Mouse (Mus musculus) lung, adult 2 months (tissue): ENCODE data around the gene Mapk12. TPM values are rescaled to one million over a fixed set of nuclear protein-coding genes. Genes with fewer than 3 reads are reported as not detected.
A peak's percentile ranks its signal among the peaks of the same experiment; 100 is the strongest.

Experiments
- DNase-seq: peaks from one replicate; pipeline ENCODE4 v3.0.0; 2022
- H3K4me1 ChIP-seq: fragments of 200-500 bp; 2 replicates; pipeline ENCODE4 v1.6.1; 2011; ENCODE audit warnings: low read length; ENCODE audit not compliant: control insufficient read depth, insufficient read depth
- H3K4me3 ChIP-seq: fragments of 200-500 bp; replicated peaks from 2 replicates; pipeline ENCODE3; 2011; ENCODE audit warnings: low read depth, mild to moderate bottlenecking, control low read depth, low read length; ENCODE audit errors: extremely low read depth
- CTCF ChIP-seq: fragments of 200-500 bp; IDR thresholded peaks from 2 replicates; pipeline ENCODE4 v1.5.1; 2011; ENCODE audit warnings: mild to moderate bottlenecking, low read length, control low read depth; ENCODE audit not compliant: insufficient read depth
- POLR2A ChIP-seq: fragments of 200-500 bp; IDR thresholded peaks from 2 replicates; pipeline ENCODE4 v1.6.1; 2011; ENCODE audit warnings: low read depth, mild to moderate bottlenecking, control low read depth, low read length, borderline replicate concordance; ENCODE audit errors: extremely low read depth
- WGBS: fragments of 180-500 bp; shearing (Covaris S2); methylation state at CpG from one replicate; pipeline ENCODE4 v1.1.7; 2018; 5-methylcytosine and 5-hydroxymethylcytosine counted together
- polyA plus RNA-seq: library from polyadenylated mRNA; depleted of rRNA; stranded (reverse); fragments of >200 nt; gene quantifications from 2 replicates; pipeline ENCODE4 v1.2.3, GENCODE M21; 2012

The Mapk12 gene
- polyA plus RNA-seq, 1 experiment: 32.2 TPM

DNA sequence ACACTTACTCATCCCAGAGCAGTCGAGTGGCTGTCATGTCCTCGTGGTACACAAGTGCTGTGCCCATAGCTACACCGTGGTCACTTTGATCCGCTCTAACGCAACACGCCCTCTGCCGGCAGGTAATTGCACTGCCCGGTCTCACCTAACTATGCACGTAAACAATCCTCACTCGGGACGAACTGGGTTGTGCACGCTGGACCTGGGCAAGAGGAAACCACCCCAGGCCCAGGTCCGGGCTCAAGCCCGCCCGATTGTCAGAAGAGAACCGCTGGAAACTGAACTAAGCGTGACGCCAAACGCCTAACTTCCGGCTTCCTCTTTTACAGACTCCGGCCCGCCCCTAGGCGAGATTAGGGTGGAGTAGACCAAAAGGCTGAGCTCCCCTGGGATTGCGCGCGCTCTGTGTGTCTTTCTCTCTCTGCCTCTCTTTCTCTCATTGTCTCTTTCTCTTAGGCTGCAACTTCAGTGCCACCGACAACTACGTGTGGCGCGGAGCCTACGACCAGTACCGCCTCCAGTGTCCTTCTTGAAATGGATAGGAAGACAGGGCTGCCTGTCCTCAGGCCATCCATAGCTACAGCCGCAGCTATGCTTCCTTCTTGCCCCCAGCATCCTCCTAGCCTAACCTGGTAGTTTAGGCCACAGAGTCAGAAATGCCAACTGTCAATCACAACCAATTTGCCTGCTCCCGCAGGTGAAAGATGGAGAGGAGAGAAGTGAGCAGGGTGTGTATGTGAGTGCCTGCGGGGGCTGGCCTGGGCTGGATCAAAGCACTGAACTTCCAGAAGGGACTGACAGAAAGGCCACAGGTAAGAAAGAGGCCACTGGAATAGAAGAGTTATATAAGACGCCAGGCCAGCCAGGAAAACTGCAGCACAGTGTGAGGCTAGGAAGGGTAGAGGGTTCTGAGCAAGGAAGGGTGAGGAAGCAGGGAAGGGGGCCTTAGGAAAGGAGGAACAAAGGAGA lies 11.8 kb downstream of the Mapk12 start, which contains the start of gene Hdac10:
Gene Hdac10 (minus strand): TSS at position 319 of the 969 bp plus-strand sequence.
- DNase-seq: peak; percentile 91
- H3K4me3 ChIP-seq: peak within 1 kb of the TSS; percentile 94
- H3K4me1 ChIP-seq: peaks cover 12% of the 10 kb centered on the region
- TF ChIP-seq CTCF: peak; percentile 93
- TF ChIP-seq POLR2A: peak; percentile 66; the same call in 1 of the 2 replicates
- 3% methylated on average over 36 of the region's 36 CpGs for WGBS

DNA sequence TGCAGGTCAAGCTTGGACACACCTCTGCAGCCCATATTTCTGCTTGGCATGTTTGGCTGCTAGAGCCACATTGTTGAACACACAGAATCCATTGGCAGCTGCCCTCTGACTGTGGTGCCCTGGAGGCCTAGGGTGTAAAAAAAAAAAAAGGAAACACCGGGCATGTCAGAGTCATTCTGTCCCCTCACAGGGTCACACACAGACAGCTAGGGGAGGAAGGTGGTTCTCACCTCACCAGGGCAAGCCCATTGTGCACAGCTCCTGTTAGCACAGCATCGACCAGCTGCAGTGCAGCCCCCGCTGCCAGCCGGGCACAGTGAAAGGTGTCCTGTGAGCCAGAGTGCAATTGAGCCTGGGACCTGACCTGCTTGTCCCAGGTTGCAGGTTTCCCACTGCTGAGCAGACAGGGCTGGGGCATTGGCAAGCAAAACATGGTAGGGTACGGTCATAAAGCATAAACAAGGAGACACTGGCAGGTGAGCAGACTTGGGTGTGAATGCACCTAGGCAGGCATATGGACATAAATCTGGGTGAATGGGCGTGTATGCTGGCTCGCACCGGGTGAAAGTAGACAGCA lies 13.1 kb downstream of the Mapk12 start:
- Histone ChIP-seq H3K4me1 (peaks cover 14% of the 10 kb centered on the region), H3K4me3 (no peak overlapping the region)
- no peak for DNase-seq
- WGBS: 73% methylated on average over 8 of the region's 8 CpGs
- no peak for TF ChIP-seq CTCF
- no peak for TF ChIP-seq POLR2A

DNA sequence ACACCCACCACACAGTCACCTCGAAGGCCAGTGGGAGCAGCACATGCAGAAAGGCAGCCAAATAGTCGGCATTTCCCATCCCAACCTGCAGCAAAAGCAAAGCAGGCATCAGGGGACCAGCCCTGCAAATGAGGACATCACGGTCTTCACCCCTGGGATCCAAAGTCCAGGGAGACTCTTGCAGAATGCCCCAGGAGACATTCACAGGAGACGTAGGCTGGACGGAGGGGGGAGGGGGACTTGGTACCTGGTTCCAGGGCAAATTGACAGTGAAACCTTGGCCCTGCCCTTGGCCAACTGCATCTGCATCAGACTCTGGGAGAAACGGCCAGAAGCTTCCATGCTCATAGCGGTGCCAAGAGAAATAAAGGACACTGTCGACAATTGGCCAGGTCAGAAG lies 13.9 kb downstream of the Mapk12 start:
- WGBS: 87% methylated on average over 8 of the region's 8 CpGs
- DNase-seq: no peak
- peaks cover 20% of the 10 kb centered on the region for H3K4me1 ChIP-seq
- TF ChIP-seq CTCF (no peak), POLR2A (no peak)
- no peak overlapping the region for H3K4me3 ChIP-seq

DNA sequence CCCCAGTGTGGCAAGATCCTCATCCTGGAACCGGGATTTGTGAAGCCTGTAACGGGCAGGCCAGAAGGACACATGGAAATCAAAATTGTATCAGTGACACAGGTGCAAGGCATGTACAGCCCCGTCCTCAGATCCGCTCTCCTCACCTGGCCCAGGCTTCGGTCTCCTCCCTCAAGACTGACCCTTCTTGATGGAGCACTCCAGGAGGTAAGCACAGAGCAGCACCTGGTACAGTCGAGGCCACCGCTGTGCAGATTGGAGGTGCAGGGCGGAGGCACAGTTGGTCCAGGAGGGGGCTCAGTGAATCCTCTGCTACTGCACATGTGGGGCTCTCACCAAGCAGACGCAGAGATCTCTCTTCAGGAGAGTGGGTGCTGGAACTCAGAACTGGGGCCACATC lies 15.2 kb downstream of the Mapk12 start:
- TF ChIP-seq CTCF: no peak
- no peak for TF ChIP-seq POLR2A
- no peak for DNase-seq
- 96% methylated on average over 9 of the region's 9 CpGs for WGBS
- H3K4me3 ChIP-seq: no peak overlapping the region
- H3K4me1 ChIP-seq: peaks cover 20% of the 10 kb centered on the region

DNA sequence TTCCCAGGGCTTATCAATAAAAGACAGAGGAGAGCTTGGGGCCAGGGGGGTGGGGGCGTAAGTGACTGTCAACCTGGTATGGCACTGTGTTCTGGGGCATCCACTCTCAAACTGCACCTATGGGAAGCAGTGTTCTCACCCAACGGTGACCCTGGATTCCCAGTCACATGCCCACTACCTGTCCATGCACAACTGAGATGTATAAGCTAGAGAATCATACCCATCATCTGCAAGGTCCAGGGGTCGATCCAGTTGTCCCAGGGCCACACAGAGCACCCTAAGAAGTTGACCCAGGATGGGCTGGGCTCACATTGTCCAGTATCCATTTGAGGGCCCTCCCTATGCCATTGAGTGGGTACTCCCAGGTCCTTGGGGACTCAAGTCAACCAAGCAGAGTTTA lies 16.2 kb downstream of the Mapk12 start:
- no peak overlapping the region for H3K4me3 ChIP-seq
- WGBS: 96% methylated on average over 3 of the region's 3 CpGs
- H3K4me1 ChIP-seq: peaks cover 20% of the 10 kb centered on the region
- TF ChIP-seq POLR2A (no peak), CTCF (no peak)
- no peak for DNase-seq

DNA sequence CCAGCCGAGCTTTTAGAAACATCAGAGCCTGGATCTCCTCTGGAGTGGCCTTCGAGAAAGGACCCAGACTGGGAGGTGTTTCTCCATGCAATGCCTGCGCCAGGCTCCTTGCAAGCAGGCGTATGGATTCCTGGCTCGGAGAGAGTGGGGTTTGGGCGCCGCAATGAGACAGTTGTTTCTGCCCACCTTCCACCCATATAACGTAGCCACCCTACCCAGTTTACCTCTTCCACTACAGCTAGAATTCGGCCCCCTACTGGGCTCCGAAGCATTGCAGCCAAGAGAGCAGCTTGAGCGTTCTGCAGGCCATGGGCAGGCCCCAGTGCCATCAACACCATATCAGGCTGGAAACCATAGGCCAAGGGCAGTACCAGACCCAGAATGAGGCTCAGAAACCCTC lies 16.9 kb downstream of the Mapk12 start:
- no peak overlapping the region for H3K4me3 ChIP-seq
- peaks cover 17% of the 10 kb centered on the region for H3K4me1 ChIP-seq
- DNase-seq: no peak
- WGBS: 36% methylated on average over 11 of the region's 11 CpGs
- TF ChIP-seq CTCF: no peak
- TF ChIP-seq POLR2A: no peak

DNA sequence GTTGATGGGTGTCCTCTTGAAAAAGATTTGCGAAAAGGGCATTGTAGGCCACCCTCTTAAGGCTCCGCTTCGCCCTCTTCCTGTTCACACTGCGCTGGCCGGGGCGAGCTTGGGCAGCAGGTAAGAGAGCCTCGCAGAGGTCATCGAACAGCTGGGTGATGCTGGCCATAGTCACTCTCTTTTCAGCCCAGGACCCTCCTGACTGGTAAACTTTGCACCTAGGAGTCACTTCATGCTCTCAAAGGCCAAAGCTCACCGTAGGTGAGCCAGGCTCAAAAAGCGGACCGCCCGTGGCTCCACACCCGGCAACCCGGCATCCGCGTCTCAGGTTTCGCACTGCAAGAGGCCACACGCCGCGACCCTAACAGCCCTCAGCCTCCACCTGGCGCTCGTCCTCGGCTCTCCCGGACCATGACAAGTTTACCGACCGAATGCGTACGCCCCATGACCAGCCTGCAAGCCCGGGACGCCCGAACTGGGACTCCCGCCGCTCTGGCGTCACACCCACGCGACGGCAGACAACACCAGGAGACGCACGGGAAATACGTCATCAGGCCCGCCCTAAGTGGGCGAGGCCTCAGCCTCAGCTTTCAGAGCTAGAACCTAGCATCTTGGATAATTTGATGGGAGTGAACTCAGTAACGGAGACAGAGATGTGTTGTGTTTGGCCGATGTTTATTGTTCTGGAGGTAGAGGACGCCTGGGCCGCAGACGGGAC lies 17.7 kb downstream of the Mapk12 start, which contains the start of gene Tubgcp6:
Gene Tubgcp6 (minus strand): TSS at position 464 of the 718 bp plus-strand sequence.
- DNase-seq: peak; percentile 99
- Histone ChIP-seq H3K4me3 (peak within 1 kb of the TSS; percentile 73), H3K4me1 (peaks cover 13% of the 10 kb centered on the region)
- WGBS: under 1% methylated on average over 47 of the region's 47 CpGs
- no peak for TF ChIP-seq CTCF
- peak; percentile 84 for TF ChIP-seq POLR2A

DNA sequence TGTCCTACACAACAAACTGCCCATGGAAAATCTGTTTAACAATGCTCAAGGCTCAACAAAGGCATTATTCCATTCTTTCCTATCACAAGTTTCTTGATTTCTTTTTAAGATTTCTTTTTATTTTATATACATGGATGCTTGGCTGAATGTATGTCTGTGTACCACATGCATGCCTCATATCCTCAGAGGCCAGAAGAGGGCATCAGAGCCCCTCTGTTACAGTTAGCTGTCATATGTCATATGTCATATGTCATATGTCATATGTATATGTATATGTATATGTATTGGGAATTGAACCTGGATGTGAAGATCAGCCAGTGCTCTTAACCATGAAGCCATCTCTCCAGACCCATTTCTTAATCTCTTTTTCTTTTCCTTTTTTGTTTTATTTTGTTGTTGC lies 22.5 kb downstream of the Mapk12 start:
- TF ChIP-seq CTCF: 0 out of 2 replicates have a peak, but pooled peaks have one; percentile 1
- TF ChIP-seq POLR2A: no peak
- DNase-seq: no peak
- Histone ChIP-seq H3K4me1 (peaks cover 7% of the 10 kb centered on the region; the same call in 1 of the 2 replicates), H3K4me3 (no peak overlapping the region)

DNA sequence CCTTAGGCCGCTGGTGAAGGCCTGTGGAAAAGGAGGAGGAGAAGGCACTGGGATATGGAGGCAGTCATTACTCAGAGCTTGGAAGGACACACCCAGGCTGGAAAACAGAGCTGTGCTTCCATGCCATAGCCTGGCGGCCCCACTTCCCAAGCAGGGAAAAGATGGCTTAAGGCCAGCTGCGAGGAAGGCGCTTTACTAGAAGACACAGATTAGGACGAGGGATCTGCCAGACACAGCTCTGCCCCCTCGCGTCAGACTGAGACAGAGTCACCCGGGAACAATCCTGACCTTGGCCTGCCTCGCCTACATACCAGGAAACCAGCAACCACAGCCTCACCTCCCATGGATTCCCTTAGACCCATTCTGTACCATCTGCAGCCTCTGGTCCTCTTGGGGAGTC lies 30.4 kb downstream of the Mapk12 start:
- TF ChIP-seq POLR2A: no peak
- TF ChIP-seq CTCF: no peak
- 73% methylated on average over 9 of the region's 9 CpGs for WGBS
- no peak overlapping the region for H3K4me3 ChIP-seq
- no peak for DNase-seq
- H3K4me1 ChIP-seq: no peaks in the 10 kb centered on the region

DNA sequence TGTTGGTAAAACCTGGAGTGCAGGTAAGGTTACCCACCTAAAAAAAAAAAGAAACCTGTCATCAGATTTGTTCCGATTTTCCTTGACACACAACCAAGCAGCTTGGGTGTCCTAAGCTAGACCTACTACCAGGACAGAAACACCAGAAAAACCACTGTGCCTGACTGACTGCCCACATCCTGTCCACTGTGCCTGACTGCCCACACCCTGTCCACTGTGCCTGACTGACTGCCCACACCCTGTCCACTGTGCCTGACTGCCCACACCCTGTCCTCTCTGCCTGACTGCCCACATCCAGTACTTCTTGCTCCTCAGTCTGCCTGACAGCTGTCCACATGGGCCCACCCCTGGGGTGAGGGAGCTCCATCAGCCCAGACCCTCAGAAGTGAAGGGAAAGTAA lies 33.5 kb downstream of the Mapk12 start:
- 96% methylated on average over 1 of the region's 1 CpGs for WGBS
- Histone ChIP-seq H3K4me3 (no peak overlapping the region), H3K4me1 (no peaks in the 10 kb centered on the region)
- TF ChIP-seq CTCF: no peak
- no peak for TF ChIP-seq POLR2A
- no peak for DNase-seq
